Mouse (Mus musculus): ENCODE data around the gene Pskh1.

DNA sequence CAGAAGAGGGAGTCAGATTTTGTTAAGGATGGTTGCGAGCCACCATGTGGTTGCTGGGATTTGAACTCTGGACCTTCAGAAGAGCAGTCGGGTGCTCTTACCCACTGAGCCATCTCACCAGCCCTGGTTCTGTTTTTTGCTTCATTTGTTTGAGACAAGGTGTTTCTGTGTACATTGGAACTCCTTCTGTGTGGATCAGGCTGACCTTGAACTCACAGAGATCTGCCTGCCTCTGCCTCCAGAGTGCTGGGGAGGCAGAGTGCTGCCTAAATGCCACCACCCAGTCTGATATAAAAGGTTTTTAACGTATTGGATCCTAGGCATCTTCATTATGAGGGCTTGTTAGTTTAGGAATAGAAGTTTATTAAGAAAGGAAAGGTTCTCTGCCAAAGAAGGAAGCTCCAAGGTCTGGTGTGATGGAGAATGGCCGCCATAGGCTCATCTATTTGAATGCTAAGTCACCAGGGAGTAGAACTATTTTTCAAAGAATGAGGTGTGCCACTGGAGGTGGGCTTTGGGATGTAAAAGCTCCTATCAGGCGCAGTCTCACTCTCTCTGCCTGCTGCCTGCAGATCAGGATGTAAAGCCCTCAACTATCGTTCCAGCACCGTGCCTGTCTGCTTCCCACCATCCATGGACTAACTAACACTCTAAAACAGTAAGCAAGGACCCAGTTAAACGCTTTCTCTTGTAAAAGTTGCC, 70.9 kb downstream of the Pskh1 start:
- TF ChIP-seq ZNF384 (IDR thresholded peaks at IDR 0.05; ENCODE audit: low read depth, low read length) (no peak), MAFK (IDR thresholded peaks at IDR 0.05; ENCODE audit: insufficient read depth, low read depth, low read length) (no peak), CHD2 (IDR thresholded peaks at IDR 0.05; ENCODE audit: low read depth, low read length) (no peak), ZC3H11A (IDR thresholded peaks at IDR 0.05; ENCODE audit: borderline replicate concordance, low read depth, low read length) (no peak), HCFC1 (IDR thresholded peaks at IDR 0.05; ENCODE audit: borderline replicate concordance, insufficient read depth, low read length) (no peak)

All from ES-E14 (cell line).